Mouse (Mus musculus): ENCODE data around the gene Aspn. TPM values are rescaled to one million over a fixed set of nuclear protein-coding genes. Genes with fewer than 3 reads are reported as not detected.
"Not testable (repeated sequence)": the region's sequence is repeated elsewhere in the genome, so short reads cannot be mapped to it uniquely, and the experiment has no call there.

The Aspn gene
- polyA plus RNA-seq, 1 experiment, result not detected

GRCm38 (mm10) chr13:49581541-49582530 is 37.6 kb downstream of the Aspn start, which contains the start of gene Omd:
TSS of gene Omd (plus strand) at chr13:49582462.
- H3K4me1 ChIP-seq, result peaks cover 33% of the 10 kb centered on the region
- no peaks in the 10 kb centered on the region for H3K36me3 ChIP-seq (replicated peaks; ENCODE audit: low read length)
- TF ChIP-seq FLI1 (IDR thresholded peaks at IDR 0.05; ENCODE audit: low read length), result no peak
- no peak for TF ChIP-seq GATA1 (IDR thresholded peaks at IDR 0.05; ENCODE audit: borderline replicate concordance, low read length)
- H3K9me3 ChIP-seq, result no peaks in the 10 kb centered on the region
- H3K4me3 ChIP-seq (replicated peaks), result no peak within 1 kb of the TSS
- no peaks in the 10 kb centered on the region for H3K27me3 ChIP-seq (replicated peaks)

GRCm38 (mm10) chr13:49583859-49584258 is 39.6 kb downstream of the Aspn start:
- Histone ChIP-seq H3K4me1 (peaks cover 39% of the 10 kb centered on the region), H3K9me3 (no peaks in the 10 kb centered on the region), H3K4me3 (replicated peaks) (no peak overlapping the region), H3K27me3 (replicated peaks) (no peaks in the 10 kb centered on the region), H3K36me3 (replicated peaks; ENCODE audit: low read length) (no peaks in the 10 kb centered on the region)
- TF ChIP-seq GATA1 (IDR thresholded peaks at IDR 0.05; ENCODE audit: borderline replicate concordance, low read length) (no peak), FLI1 (IDR thresholded peaks at IDR 0.05; ENCODE audit: low read length) (no peak)

- Histone ChIP-seq H3K9me3 (no peaks in the 10 kb centered on the region), H3K4me1 (peaks cover 39% of the 10 kb centered on the region), H3K4me3 (replicated peaks) (no peak overlapping the region), H3K27me3 (replicated peaks) (no peaks in the 10 kb centered on the region), H3K36me3 (replicated peaks; ENCODE audit: low read length) (no peaks in the 10 kb centered on the region)
- no peak for TF ChIP-seq GATA1 (IDR thresholded peaks at IDR 0.05; ENCODE audit: borderline replicate concordance, low read length)
- no peak for TF ChIP-seq FLI1 (IDR thresholded peaks at IDR 0.05; ENCODE audit: low read length)
Measured at GRCm38 (mm10) chr13:49584307-49585005, 40.2 kb downstream of the Aspn start.

- Histone ChIP-seq H3K27me3 (replicated peaks) (no peaks in the 10 kb centered on the region), H3K4me1 (peaks cover 39% of the 10 kb centered on the region), H3K36me3 (replicated peaks; ENCODE audit: low read length) (no peaks in the 10 kb centered on the region), H3K4me3 (replicated peaks) (no peak overlapping the region), H3K9me3 (no peaks in the 10 kb centered on the region)
- TF ChIP-seq GATA1 (IDR thresholded peaks at IDR 0.05; ENCODE audit: borderline replicate concordance, low read length) (no peak), FLI1 (IDR thresholded peaks at IDR 0.05; ENCODE audit: low read length) (no peak)
Measured at GRCm38 (mm10) chr13:49586062-49586461, 41.8 kb downstream of the Aspn start.

- H3K4me3 ChIP-seq (replicated peaks); H3K27me3 ChIP-seq (replicated peaks); H3K36me3 ChIP-seq (replicated peaks; ENCODE audit: low read length); H3K4me1 ChIP-seq; H3K9me3 ChIP-seq: not testable (repeated sequence)
Measured at GRCm38 (mm10) chr13:49602541-49602940, 58.3 kb downstream of the Aspn start.

GRCm38 (mm10) chr13:49603603-49604002 is 59.4 kb downstream of the Aspn start:
- Histone ChIP-seq H3K4me1 (peaks cover 5% of the 10 kb centered on the region; the same call in 1 of the 2 replicates), H3K4me3 (replicated peaks) (no peak overlapping the region), H3K9me3 (no peaks in the 10 kb centered on the region), H3K27me3 (replicated peaks) (no peaks in the 10 kb centered on the region), H3K36me3 (replicated peaks; ENCODE audit: low read length) (peaks cover 3% of the 10 kb centered on the region)
- TF ChIP-seq FLI1 (IDR thresholded peaks at IDR 0.05; ENCODE audit: low read length) (no peak), GATA1 (IDR thresholded peaks at IDR 0.05; ENCODE audit: borderline replicate concordance, low read length) (no peak)

GRCm38 (mm10) chr13:49607714-49608113 is 63.5 kb downstream of the Aspn start, which contains the start of gene Ogn:
TSS of gene Ogn (plus strand) at chr13:49608046.
- TF ChIP-seq FLI1 (IDR thresholded peaks at IDR 0.05; ENCODE audit: low read length), result no peak
- no peak for TF ChIP-seq GATA1 (IDR thresholded peaks at IDR 0.05; ENCODE audit: borderline replicate concordance, low read length)
- no peak within 1 kb of the TSS for H3K4me3 ChIP-seq (replicated peaks)
- peaks cover 8% of the 10 kb centered on the region; the same call in 1 of the 2 replicates for H3K4me1 ChIP-seq
- H3K36me3 ChIP-seq (replicated peaks; ENCODE audit: low read length), result no peaks in the 10 kb centered on the region
- H3K27me3 ChIP-seq (replicated peaks), result no peaks in the 10 kb centered on the region
- no peaks in the 10 kb centered on the region for H3K9me3 ChIP-seq

- no peak for TF ChIP-seq FLI1 (IDR thresholded peaks at IDR 0.05; ENCODE audit: low read length)
- no peak for TF ChIP-seq GATA1 (IDR thresholded peaks at IDR 0.05; ENCODE audit: borderline replicate concordance, low read length)
- H3K36me3 ChIP-seq (replicated peaks; ENCODE audit: low read length), result no peaks in the 10 kb centered on the region
- H3K9me3 ChIP-seq, result no peaks in the 10 kb centered on the region
- peaks cover 8% of the 10 kb centered on the region; the same call in 1 of the 2 replicates for H3K4me1 ChIP-seq
- H3K27me3 ChIP-seq (replicated peaks), result no peaks in the 10 kb centered on the region
- H3K4me3 ChIP-seq (replicated peaks), result no peak overlapping the region
Measured at GRCm38 (mm10) chr13:49608589-49609322, 64.5 kb downstream of the Aspn start.

- Histone ChIP-seq H3K4me3 (replicated peaks) (no peak overlapping the region), H3K27me3 (replicated peaks) (no peaks in the 10 kb centered on the region), H3K9me3 (no peaks in the 10 kb centered on the region), H3K36me3 (replicated peaks; ENCODE audit: low read length) (no peaks in the 10 kb centered on the region), H3K4me1 (peaks cover 40% of the 10 kb centered on the region)
- TF ChIP-seq GATA1 (IDR thresholded peaks at IDR 0.05; ENCODE audit: borderline replicate concordance, low read length), result no peak
Measured at GRCm38 (mm10) chr13:49617021-49617420, 72.8 kb downstream of the Aspn start.

Other genes starting within 250 kb of the Aspn start
- 9.1 and 10.4 TPM in 2 replicates for gene Fgd3, start 224.1 kb upstream of the Aspn start, polyA plus RNA-seq (2012; ENCODE audit: insufficient read depth, low replicate concordance)
- 21.2 and 22.5 TPM in 2 replicates for gene Bicd2, start 202.9 kb upstream of the Aspn start, polyA plus RNA-seq (2012; ENCODE audit: insufficient read depth, low replicate concordance)
- gene Ippk, start 123.2 kb upstream of the Aspn start, polyA plus RNA-seq (2012; ENCODE audit: insufficient read depth, low replicate concordance), result 1.4 TPM in 1 of 2 replicates, not detected in the other
- gene Tes3-ps, start 51.1 kb upstream of the Aspn start, polyA plus RNA-seq (2012; ENCODE audit: insufficient read depth, low replicate concordance), result not detected in 2 replicates
- gene Ecm2, start 39.6 kb upstream of the Aspn start, polyA plus RNA-seq (2012; ENCODE audit: insufficient read depth, low replicate concordance), result not detected in 2 replicates
- gene Omd, start 38.0 kb downstream of the Aspn start, polyA plus RNA-seq (2012; ENCODE audit: insufficient read depth, low replicate concordance), result not detected in 2 replicates
- gene Ogn, start 63.6 kb downstream of the Aspn start, polyA plus RNA-seq (2012; ENCODE audit: insufficient read depth, low replicate concordance), result not detected in 2 replicates
- gene Cenpp, start 108.3 kb downstream of the Aspn start, polyA plus RNA-seq (2012; ENCODE audit: insufficient read depth, low replicate concordance), result 1.8 TPM in 1 of 2 replicates, not detected in the other
- gene Nol8, start 108.6 kb downstream of the Aspn start, polyA plus RNA-seq (2012; ENCODE audit: insufficient read depth, low replicate concordance), result 0.41 and 1.3 TPM in 2 replicates
- gene Iars, start 137.7 kb downstream of the Aspn start, polyA plus RNA-seq (2012; ENCODE audit: insufficient read depth, low replicate concordance), result 15.1 and 23.6 TPM in 2 replicates